Mouse (Mus musculus): ENCODE measurements around the gene Ccn6. TPM values are rescaled to one million over a fixed set of nuclear protein-coding genes. Genes with fewer than 3 reads are reported as not detected.

Ccn6 gene
- 0.49 and 0.67 TPM in 2 replicates for polyA plus RNA-seq (2012; rRNA removed)

DNA sequence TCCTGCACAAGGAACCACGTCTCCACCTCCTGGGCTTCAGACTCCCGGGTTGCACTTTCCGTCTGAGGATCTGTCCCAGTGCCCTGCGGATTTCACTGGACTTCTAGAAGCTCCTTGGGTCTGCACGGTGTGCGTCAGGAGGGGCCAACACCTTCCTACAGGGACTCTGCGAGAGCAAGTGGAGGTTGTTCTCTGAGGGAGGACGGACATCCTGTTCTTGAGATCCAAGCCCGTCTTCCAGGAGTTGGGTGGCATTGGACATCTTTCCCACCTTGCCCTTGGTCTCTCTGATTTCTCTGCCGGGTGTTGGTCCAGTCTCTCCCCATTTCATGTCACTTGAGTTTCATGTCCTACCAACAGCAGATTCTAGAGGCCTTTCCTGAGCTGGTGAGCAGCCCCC lies at the start of gene Ccn6:
Gene Ccn6, minus strand, starts transcription at position 101 of the 400 bp plus-strand sequence.

DNA sequence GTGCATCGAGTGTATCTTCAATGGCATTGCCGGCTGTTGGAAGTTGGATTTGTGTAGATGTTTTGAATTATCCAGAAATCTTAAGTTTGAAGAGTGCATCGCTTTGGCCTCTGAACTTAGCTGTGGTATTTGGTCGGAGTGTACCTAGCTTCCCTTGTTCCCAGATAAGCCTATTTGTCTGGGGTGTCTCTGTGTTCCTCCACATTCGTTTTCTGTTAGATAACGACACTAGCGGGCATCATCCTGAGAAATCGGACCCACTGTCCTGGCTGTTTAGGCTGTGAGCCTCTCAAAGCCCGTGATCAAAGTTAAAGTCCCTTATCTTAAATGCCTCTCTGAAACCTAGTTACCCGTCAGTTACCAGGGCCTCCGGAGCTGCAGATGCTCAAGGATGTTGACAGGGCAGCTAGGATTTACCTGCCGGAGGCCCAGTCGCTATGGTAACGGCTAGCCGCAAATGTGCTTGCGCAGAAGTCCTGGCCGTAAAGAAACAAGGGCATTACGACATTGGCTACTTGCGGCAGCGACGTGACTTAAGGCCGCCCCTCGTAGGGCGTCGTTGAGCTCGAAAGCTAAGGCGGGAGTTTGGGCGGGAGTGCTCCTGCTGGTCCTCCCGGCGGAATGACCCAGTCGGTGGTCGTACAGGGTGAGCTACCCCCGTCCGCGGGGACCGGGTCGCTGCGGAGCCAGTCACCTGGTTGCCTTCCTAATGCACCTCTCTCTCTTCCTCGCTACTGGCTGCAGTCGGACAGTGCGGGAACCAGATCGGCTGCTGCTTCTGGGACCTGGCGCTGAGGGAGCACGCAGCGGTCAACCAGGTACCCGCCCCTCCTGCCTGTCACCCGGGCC lies 29.9 kb downstream of the Ccn6 start, which contains the start of the genes Fam229b and Tube1:
Gene Fam229b, minus strand, starts transcription at position 453 of the 849 bp plus-strand sequence.
Gene Tube1, plus strand, starts transcription at position 515 of the 849 bp plus-strand sequence.

Other genes starting within 250 kb of the Ccn6 start
- 14.5 and 18.0 TPM in 2 replicates for gene Lama4, start 198.3 kb downstream of the Ccn6 start, polyA plus RNA-seq (2012; rRNA removed)
- 18.8 and 20.2 TPM in 2 replicates for gene Fam229b, start 29.9 kb downstream of the Ccn6 start, polyA plus RNA-seq (2012; rRNA removed)
- 11.7 and 12.4 TPM in 2 replicates for gene Tube1, start 29.8 kb downstream of the Ccn6 start, polyA plus RNA-seq (2012; rRNA removed)
- gene Fyn, start 205.1 kb upstream of the Ccn6 start, polyA plus RNA-seq (2012; rRNA removed) = 127 and 133 TPM in 2 replicates

All from central nervous system, embryonic 18 days (tissue).